Mouse (Mus musculus) gastrocnemius, postnatal 25 days (tissue): ENCODE data around the gene Plppr4. TPM values are rescaled to one million over a fixed set of nuclear protein-coding genes. Genes with fewer than 3 reads are reported as not detected.

Experiments used
- DNase-seq: peaks from one replicate; pipeline ENCODE4 v3.0.0; 2022
- long read RNA-seq, 2 experiments: library from polyadenylated mRNA; stranded (forward); transcript quantifications; one replicate each; pipeline ENCODE4 v2.0.0; 2021
- total RNA-seq, 2 experiments: library from RNA; stranded (reverse); gene quantifications; 1 replicate in 1 of 2; 2 replicates in 1 of 2; pipeline ENCODE4 v1.2.3; 2021

Plppr4 gene
- total RNA-seq, result under 1 TPM; 0.19 to 0.23 TPM
- long read RNA-seq, experiment 1, result 0 reads
- long read RNA-seq, experiment 2, result 0 reads

DNA sequence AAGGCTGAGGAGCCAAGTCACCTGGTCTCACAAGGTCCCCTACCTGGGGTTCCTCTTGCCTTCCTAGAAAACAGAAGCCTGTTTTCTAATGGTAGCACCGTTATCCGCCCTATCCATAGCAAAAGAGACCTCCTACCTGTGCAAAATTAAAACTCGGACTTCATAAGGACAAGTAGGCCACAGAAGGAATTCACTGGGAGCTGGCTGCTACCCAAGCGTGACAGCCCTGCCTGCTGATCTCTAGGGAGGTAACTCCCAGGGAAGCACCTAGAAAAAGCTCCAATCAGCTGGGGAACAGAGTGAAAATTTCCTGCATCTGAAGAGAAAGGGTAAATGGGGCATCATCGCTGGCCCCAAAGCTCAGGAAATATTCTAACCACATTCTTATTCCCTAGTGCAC, at the start of gene Plppr4:
Gene Plppr4 (minus strand): TSS at position 349 of the 400 bp plus-strand sequence.
- no peak for DNase-seq

GRCm38 (mm10) chr3:117405821-117406220, 45.1 kb upstream of the Plppr4 start:
- DNase-seq, result no peak

- DNase-seq, result no peak
Measured at GRCm38 (mm10) chr3:117403740-117404139, 43.1 kb upstream of the Plppr4 start.

GRCm38 (mm10) chr3:117366041-117366440, 5.4 kb upstream of the Plppr4 start:
- no peak for DNase-seq

GRCm38 (mm10) chr3:117359686-117360521, 772 bp downstream of the Plppr4 start:
- no peak for DNase-seq

GRCm38 (mm10) chr3:117358981-117359628, 1.6 kb downstream of the Plppr4 start:
- DNase-seq, result no peak

- no peak for DNase-seq
Measured at GRCm38 (mm10) chr3:117357367-117357766, 3.3 kb downstream of the Plppr4 start.

GRCm38 (mm10) chr3:117353940-117354339, 6.7 kb downstream of the Plppr4 start:
- no peak for DNase-seq

- no peak for DNase-seq
Measured at GRCm38 (mm10) chr3:117346351-117346750, 14.3 kb downstream of the Plppr4 start.

DNA sequence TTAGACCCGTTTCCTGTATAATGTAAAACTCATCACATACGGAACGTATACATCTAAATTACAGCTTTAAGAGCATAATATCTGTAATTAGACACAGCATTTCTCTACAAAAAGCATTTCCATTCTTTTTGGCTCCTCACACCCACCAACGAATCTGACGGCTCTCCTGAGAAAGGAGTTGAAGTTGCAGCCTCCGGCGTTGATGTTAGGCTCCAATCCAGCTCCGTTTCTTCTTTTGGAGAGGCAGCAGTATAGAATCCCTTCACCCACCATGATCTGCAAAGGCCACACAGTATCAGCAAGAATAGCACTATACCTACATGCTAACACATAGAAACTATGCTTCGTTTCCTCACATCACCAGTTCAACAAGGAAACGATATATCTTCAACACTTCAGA, 29.2 kb downstream of the Plppr4 start:
- no peak for DNase-seq

DNA sequence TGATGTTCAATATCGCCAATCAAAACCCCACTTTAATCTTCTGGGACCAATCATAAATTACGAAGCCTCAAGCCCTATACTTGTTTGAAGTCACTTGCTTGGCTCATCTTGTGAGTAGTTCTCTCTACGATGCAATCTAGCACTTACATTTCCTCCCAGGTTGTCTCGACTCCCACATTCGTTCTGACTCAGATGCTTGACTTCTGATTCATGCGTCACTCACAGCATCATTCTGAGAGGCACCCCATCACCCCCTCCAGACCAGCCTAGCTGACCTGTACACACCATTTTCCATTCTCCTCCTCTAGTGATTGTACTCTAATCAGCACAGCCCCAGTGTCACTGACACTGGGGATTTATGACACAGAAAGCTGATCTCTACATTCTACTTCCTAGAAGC, 31.2 kb downstream of the Plppr4 start:
- no peak for DNase-seq

- no peak for DNase-seq
Measured at GRCm38 (mm10) chr3:117326551-117326950, 34.1 kb downstream of the Plppr4 start.

GRCm38 (mm10) chr3:117319671-117320070, 41.0 kb downstream of the Plppr4 start:
- DNase-seq, result no peak

GRCm38 (mm10) chr3:117313339-117313738, 47.3 kb downstream of the Plppr4 start:
- no peak for DNase-seq

DNA sequence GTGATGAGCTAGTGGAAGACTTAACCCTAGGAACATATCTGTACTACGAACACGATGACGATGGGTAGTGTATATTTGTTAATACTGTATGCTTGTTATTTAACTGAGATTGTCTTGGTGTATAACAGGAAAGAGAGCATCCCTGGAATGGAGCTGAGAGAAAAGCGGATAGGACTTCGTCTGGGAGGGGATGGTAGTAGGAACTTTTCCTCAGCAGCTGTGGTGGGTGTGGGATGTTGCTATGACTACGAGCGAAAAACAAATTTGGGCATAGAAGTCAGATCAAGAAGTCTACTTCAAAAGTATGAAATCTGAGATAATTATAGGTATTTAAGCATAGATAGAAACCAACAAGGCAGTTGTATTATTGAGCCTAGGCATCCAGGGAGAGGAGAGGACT, 48.6 kb downstream of the Plppr4 start:
- DNase-seq, result no peak

GRCm38 (mm10) chr3:117310801-117311368, 49.8 kb downstream of the Plppr4 start:
- no peak for DNase-seq

- no peak for DNase-seq
Measured at GRCm38 (mm10) chr3:117309580-117309910, 51.1 kb downstream of the Plppr4 start.

GRCm38 (mm10) chr3:117308895-117309579, 51.6 kb downstream of the Plppr4 start:
- no peak for DNase-seq

DNA sequence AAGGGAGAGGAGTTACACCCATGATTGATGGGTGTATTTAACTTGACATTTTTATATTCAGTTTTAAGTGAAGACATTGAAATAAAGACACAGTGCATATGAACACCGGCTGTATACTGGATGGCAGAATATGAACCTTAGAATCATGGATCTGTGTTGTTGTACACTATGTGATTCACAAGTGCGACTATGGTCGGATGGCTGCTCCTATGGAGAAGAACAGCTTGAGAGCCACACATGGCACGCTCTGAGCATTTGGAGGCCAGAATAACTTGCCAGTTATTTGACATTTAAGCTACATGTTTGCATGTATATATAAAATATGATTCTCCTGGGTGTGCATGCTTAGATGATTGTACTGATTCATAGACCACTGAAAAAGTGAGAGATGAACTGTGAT, 53.1 kb downstream of the Plppr4 start:
- no peak for DNase-seq

DNA sequence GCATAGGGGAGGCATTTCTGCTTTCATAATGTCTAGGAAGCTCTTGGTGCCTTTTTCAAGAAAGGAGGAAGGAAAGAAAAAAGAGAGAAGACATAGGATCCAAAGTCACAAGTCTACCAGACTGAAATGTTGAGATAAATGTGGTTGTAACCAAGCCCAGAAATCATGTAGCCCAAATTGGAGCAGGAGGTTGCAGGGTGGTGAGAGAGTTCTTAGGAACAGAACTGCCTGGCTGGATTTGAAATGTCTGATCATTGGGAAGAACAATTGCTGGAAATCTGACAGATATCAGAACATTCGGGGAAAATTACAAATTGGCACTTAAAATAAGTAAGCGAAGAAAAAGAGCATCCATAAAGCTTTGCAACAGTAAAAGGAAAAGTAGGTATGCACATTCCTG, 56.6 kb downstream of the Plppr4 start:
- DNase-seq, result no peak

DNA sequence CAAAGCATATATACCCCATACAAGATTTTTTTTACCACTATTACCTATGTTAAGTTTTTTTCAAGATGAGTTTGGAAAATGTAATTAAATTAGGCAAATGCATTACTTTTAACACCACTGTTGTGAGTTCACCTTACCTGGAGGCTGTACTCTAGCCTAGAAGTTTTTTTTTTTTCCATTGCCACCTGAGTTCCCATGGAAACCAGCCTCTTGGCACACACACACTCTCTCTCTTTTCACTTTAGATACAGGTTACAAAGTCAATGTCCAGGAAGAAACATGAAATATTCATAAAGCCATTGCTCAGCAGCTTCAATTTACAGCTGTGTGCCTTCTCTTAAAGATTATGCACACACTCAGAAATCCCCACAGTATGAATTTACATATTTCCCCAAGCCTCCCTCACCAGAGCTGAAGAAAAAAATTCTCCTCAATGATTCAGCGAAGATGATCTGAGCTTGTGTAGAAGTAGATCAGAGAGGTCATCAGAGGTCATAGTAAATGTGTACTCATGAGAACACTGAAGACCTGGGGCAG, 59.9 kb downstream of the Plppr4 start:
- no peak for DNase-seq

DNA sequence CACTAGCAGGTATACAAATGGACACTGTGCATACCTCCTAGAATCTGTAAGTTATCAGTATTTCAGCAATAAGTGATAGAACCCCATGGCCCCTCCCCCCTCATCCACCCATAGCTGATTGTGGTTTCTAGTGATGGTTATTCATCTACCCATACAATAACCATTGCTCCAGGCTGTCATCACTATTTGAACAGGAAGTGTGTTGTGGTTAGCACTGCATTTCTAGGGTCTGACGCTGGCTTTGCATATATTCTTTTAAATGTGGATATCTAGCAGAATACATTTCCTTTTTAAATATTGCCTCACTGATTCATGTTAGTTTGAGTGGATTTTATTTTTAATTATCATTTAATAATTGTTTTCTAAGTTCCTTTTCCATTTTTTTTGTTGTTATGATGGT, 62.9 kb downstream of the Plppr4 start:
- no peak for DNase-seq
